Mouse (Mus musculus) megakaryocyte-erythroid progenitor cell, adult 5-6 weeks (primary cell): ENCODE measurements around the gene Ssc4d. TPM values are rescaled to one million over a fixed set of nuclear protein-coding genes. Genes with fewer than 3 reads are reported as not detected.
A peak's percentile ranks its signal among the peaks of the same experiment; 100 is the strongest.

Source experiments
- ATAC-seq: replicated peaks from 2 replicates; pipeline ENCODE4 v1.8.0; 2016; ENCODE audit warnings: mild to moderate bottlenecking, inconsistent platforms; ENCODE audit not compliant: severe bottlenecking, poor library complexity, low FRiP score, low TSS enrichment
- total RNA-seq, 2 experiments: library from RNA; stranded (forward) in 1 of 2; stranded (reverse) in 1 of 2; fragments of 200-1000, 215-1000 nt in 1 of 2; fragments of >200 nt in 1 of 2; fragmentation: Nextera tagmentation in 1 of 2; gene quantifications; 2 replicates each; pipeline ENCODE4 v1.2.3; 2014 to 2017

The Ssc4d gene
- total RNA-seq, 2 experiments from 2014 or later, result 1.7 TPM; not detected in 1

DNA sequence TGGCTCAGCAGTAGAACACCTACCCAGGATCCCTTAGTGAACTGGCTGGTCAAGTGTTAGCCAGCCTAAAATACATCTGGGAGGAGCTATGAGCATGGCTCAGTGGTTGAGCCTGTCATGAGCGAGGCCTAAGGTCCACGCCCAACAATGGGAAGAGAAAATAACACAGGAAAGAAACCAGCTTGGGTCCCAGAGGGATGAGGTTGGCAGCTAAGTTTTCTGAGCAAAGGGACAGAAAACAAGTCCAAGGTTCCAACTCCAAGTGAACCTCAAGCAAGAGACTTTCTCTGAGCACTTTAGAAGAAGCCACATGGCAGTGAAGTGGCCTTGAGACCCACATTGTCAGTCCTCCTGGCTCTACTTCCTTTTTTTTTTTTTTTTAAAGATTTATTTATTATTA, 22.7 kb downstream of the Ssc4d start:
- no peak for ATAC-seq

DNA sequence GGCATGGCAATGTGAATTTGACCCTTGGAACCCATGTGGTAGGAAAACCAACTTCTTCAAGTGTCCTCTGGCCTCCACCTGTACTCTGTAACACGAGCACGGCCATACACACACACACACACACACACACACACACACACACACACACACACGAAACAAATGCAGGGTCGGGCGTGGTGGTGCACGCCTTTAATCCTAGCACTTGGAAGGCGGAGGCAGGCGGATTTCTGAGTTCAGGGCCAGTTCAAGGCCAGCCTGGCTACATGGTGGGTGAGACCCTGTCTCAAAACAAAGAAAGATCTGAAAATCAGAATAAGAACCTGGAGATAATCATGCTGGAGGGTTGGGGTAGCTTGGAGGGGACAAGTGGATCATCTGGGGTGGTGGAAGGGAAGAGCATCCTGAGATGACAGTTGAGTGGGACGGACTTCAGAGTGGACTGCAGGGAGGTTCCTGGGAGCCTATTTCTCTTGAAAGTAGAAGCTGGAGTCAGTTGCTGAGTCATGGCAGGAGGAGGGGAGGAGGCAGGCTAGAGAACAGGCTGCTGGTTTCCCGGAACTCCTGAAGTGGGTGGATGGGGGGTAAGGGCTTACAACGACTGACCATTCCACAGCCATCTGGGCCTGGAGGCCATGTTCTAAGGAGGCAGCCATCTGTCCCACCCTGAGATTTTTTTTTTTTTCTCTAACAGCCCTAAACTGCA, 23.5 kb downstream of the Ssc4d start:
- ATAC-seq, result peak; percentile 54

DNA sequence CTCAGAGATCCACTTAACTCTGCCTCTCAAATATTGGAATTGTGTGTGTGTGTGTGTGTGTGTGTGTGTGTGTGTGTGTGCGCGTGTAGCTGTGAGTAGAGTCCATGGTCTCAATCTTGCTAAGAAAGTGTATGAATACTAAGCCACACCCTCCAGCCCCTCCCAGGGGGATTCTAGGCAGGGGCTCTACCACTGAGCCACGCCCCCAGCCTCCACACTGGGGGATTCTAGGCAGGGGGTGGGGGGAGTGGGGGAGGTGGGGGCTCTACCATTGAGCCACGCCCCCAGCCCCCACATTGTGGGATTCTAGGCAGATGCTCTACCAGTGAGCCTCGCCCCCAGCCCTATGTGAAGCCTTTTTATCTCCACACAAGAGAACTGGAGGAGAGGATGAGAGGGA, 27.7 kb downstream of the Ssc4d start:
- no peak for ATAC-seq

DNA sequence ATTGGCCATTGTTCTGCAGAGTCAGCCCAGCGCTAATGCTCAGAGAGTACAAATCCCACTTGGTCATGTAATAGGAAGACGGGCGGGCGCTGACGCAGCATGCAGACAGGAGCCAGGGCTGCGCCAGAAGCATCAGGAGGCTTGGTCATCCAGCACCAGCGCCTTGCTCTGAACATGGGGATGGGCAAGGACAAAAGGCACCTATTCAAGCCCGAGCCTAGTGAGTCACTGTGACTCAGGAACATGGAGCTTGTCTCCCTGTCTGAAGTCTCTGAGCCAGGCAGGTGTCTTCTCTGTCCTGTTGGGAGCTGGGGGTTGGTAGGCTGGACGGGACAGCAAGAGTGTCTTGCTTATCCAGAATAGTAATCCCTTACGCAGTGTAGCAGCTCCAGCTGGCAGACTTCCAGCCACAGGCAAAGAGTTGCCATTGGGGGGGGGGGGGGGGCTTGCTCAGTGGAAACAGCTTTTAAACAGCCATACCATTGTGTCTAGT, 28.4 kb downstream of the Ssc4d start:
- no peak for ATAC-seq

DNA sequence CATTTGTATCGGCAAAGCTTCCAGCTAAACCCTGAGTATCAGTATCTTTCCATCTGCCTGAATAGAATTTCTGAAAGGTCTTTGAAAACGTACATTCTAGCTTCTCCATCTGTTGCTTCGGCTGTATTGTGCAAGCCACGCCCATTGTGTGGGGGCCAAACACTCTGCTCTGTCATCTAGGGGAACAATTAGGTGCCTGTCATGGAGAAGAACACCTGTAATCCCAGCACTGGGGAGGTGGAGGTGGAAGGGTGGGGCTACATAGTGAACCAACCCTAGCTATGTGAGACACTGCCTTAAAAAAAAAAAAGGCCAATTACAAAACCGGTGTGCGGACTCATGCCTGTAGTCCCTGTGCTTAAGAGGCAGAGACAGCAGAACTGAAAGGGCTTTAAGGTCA, 31.6 kb downstream of the Ssc4d start:
- ATAC-seq, result no peak

DNA sequence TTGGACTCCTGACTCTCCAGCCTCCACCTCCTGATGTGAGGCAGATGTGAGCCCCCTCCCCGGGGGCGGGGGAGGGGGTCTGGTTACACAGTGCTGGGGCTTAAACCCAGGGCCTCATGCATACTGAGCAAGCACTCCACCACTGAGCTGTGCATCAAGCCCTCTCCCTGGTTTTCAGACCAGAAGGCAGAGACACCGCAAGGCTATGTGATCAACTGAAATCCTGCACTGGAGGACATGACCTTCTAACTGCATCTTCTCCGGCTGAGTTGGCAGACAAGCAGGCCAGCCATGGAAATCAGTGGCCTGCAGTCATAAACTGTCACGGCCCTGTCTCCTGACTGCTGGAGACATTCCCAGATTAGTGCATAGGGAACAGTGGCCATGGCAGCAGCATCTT, 33.7 kb downstream of the Ssc4d start:
- ATAC-seq, result no peak

DNA sequence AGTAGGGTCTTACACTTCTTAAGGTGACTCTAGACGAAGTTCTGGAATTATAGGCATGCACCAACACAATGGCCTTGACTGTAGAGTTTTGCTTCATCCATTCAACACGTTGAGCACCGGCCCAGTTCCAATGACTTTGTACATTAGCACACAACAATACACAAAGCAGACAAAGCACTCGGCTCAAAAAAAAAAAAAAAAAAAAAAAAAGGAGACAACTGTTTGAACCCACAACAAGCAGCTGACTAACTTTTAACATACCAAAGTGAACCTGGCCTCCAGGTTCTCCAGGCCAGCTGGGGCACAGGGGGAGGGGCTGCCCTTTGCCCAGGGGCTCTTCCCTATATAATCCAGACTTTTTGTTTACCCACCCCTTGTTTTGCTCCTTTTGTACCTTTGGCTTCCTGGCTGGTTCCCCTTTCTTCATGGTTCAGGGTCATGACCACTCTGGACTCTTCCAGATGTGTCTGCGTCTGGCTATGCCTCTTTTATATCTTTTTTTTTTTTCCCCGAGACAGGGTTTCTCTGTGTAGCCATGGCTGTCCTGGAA, 38.6 kb downstream of the Ssc4d start:
- ATAC-seq, result no peak

DNA sequence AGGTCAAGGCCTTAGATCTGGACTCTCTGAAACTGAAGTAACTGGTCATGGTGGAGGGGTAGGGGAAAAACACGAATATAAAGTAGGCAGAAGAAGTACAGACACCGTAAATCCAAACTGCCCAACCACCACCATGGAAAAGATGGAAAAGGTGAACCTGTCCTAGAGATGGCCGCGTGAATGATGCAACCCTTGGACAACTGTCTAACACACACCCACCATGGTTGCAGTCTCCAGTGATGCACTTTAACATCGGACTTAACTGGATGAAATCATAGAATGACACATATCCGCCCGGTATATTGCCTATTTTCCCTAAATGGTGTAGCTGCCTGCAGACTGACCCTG, 39.2 kb downstream of the Ssc4d start:
- ATAC-seq, result no peak

DNA sequence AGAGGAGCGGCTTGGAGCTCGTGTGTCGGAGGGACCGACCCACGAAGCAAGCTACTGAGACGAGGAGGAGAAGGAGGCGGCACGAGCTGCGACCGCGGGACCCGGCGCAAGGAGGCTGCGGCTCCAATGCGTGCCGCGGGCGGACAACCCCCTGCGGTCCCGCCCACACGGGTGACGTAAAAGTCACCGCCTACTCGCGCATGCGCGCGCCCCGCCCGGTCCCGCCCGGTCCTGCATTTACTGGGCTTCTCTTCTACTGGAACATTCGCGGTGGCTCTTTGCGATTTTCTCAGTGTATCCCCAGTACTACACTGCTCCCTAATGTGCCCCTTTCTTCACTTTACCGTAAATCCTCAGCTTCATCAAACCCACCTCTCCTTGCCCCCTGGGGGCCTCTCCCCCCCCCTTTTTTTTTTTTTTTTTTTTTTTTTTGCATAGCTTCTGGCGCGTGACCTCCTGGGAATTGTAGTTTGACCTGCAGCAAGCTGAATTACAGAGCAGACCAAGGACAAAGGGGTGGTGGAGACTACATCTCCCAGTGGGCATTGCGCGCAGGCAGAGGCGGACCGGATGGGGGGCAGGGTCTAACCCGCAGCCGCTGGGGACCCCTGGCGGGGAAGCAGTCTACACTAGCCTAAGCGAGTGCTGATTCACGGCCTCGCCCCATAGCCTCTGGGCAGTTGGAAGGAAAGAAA, 39.7 kb downstream of the Ssc4d start, which contains the start of gene Ywhag:
Gene Ywhag, minus strand, starts transcription at position 136 of the 695 bp plus-strand sequence.
- ATAC-seq, result peak; percentile 87

DNA sequence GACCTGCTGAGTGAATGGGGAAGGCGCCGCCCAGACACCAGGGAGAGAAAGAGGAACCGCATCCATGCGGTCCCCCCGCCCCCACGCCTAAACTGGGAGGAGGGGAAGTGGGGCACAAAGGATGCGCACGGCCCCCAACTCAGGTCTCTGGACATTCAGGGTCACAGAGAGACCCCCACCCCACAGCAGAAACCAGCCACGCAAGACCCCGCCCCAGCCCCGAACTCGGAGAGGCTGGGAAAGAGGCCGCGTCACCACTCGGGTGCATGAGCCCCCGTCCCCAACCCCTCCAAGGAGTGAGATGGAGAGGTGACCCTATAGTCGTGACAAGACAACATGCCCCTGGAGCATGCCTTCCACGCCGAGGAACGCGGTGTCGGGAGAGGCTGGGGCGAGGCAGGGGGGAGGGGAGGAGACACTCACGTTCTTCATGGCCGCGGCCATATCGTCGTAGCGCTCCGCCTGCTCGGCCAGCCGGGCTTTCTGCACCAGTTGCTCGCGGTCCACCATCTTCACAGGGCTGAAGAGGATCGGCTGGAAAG, 40.4 kb downstream of the Ssc4d start:
- peak; percentile 62 for ATAC-seq

DNA sequence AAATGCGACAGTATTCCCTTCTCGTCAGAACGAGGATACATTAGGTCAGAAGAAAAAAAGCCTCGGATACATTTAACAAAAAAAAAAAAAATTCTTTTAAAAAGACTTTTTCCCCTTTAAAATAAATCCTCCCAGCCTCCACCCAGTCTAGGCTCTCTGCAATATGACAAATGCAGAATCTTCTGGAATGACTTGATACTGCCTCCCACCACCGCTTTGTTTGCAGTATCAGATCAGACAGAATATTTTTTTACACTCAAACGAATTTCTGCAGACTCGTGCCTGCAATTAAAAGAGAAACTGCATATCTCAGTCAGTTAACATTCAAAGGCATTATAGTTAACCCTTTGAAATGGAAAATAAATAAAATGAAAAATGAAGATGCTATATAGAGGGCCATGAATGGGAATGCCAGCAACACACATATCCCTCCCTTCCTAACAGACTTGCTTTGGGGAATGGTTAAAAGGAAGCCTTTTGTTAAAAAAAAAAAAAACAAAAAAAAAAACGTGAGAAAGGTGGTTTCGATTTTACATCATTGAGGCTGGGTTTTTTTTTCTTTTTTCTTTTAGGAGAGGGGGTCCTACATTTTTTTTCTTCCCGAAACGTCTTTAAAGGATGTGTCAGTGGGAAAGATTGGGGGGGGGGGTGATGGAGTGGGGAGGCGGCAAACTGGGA, 41.0 kb downstream of the Ssc4d start:
- no peak for ATAC-seq

DNA sequence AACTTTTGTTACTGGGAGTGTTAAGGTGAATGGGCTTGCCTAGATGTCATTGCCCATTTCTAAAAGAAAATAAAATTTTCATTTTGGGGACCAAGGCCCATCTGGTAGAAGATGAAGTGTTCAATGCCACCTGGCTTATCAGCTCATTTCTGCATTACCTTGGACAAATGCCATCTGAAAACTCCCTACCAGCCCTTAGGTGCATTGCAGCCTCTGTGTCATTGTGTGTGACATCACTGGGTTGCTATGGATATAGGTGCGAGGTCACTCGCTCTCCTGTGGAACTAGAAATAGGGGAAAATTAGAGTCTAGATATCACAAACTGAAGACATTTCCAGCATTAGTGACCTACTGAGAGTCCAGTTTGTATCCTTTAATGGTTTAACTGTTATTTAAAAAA, 42.0 kb downstream of the Ssc4d start:
- ATAC-seq, result peak; percentile 39

DNA sequence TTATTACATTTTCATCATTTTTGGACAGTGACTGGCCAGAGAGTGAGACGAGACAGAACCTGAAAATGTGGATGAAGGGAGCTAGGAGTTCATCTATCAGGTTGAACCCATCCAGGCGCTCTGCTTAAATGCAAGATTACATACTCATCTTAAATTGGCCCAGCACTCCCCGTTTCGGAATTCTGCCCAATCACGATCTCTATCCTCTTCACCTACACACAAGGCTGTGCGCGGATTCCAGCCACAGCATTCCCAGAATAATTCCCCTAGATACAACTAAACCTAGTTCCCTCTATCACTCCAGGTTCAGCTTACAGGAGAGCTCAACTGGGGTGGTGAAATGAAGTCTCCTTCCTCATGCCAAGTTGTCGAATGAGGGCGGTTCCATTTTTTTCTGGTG, 42.8 kb downstream of the Ssc4d start:
- ATAC-seq, result no peak

DNA sequence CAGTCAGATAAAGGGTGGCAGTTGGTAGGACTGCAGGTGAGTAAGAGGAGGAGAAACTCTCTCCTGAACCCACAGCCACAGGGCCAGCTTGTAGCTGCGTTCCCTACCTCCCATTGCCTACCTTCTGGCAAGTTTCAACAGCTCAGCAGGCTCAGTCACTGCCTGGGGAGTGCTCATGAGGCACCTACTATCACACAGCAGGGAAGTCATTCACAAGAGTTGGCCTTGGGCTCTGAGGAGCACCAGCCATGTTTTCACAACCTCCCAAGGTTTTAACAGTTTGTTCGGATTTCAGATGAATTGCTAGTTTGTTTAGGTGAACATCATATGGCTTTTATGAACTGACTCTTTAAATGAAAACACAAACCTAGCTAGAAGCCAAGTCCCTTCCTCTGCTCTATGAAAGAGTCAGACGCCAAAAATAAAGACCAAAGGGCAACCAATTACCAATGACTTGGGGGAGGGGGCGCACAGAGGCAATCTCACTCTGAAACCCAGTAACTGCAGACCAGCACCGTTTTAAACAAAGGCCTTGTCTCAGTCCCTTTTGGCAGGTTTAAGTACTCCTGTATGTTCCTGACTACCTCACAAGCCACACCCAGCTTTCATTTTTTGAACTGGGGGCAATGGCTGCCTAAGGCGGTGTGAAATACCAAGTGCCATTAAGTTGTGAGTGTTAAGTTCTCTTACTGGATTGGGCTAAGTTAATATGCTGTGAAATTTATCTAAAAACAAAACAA, 44.5 kb downstream of the Ssc4d start:
- ATAC-seq, result no peak

DNA sequence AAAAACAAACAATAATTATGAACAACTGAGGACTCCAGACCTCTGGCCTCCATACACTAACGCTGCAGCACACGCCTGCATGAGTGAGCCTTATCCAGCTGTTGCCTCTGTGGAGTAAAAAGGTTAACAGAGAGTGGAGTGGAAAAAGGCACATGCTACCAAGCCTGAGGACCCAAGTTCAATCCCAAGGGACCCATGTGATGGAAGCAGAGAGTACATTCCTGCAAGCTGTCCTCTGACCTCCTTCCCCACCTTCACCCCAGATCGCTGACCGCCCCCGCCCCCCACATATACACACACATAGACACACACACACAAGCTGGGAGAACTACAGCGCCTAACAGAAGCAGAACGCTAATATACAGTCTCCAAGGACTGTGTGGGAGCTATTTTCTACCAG, 50.4 kb downstream of the Ssc4d start:
- no peak for ATAC-seq

DNA sequence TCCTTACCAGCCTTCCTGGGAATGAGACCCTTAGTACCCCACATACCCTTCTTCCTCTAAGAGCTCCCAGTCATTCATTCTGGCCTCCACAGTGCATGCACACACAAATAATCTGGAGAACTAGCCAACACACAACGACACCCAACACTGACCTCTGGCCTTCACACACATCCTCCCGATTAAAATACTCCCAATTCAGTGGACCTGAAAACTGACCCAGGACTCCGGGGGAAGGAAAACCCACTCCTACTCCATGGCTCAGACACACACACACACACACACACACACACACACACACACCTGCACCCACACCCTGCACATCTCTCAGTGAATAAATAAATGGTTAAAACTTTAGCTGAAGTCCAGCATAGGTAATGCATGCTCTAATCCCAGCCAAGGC, 54.4 kb downstream of the Ssc4d start:
- ATAC-seq, result no peak

DNA sequence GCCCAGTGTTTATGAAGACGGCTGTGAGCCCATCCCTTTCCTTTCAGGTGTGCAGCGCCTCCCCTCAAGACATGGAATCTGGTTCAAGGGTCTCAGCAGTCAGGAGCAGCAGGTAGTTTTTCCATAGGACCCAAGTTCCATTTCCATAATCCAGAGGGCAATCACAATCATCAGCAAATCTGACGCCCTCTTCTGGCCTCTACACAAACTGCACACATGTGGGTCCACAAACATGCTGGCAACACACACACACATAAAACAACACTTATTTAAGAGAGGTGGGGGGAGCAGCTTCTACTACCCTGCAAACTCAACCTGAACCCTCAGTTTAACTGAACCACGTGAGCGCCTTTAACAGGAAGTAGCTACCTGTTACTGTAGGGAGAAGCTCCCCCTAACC, 55.7 kb downstream of the Ssc4d start:
- no peak for ATAC-seq

DNA sequence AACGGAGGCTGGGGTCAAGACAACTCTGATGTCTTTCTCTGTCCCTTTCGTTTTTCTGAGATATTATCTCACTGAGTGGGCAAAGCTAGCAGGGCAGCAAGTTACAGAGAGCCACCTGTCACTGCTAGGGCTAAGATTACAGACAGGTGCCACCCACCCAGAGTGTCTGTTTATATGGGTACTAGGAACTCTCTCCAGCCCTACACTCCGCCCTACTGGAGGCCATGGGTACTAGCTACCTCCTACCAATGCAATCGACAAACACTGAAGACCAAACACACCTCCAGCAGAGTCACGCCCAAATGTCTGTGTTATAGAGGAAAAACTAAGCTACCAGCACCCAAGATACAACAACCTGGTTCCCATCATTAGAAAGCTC, 56.3 kb downstream of the Ssc4d start:
- ATAC-seq, result peak; percentile 12; the same call in 1 of the 2 replicates

DNA sequence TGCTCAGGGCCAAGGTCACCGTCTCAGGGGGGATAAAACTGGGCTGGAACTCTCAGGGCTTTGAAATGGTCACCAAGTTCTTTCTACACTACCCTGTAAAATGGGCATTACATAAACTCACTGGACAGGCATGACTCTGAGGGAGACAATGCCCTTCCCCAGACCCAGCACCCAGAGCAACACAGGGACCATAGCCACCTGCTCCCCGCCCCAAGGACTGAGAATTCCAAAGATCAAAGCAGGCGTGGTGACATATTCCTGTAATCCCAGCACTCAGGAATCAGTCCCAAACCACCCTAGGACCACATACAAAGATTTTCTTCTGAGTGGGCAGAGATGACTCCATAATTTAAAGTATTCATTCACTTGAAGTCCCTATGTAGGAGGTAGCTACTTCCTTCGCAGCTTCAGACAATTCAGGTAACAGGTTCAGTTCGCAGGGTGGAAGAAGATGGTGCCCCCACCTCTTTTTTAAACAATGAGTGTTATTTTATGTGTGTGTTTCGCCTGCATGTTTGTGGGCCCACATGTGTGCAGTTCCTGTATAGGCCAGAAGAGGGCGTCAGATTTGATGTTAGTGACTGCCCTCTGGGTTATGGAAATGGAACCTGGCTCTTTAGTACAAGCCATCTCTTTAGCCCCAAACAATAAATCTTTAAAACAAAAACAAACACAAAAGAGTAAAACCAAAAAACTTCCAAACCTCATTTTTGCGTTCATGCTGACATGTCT, 56.8 kb downstream of the Ssc4d start:
- 0 out of 2 replicates have a peak, but pooled peaks have one; percentile 8 for ATAC-seq
